Mouse (Mus musculus) hindbrain, embryonic 16.5 days (tissue): ENCODE results near the gene Glcci1. TPM values are rescaled to one million over a fixed set of nuclear protein-coding genes. Genes with fewer than 3 reads are reported as not detected.

ENCODE experiments used
- ATAC-seq: fragments of 200-750 bp; cut with Nextera tagmentation; 2 replicates; pipeline ENCODE4 v1.8.0; 2017; ENCODE audit warnings: moderate TSS enrichment, moderate library complexity
- H3K27ac ChIP-seq: fragments of 300-500 bp; sonication (generic); 2 replicates; pipeline ENCODE4 v1.5.1; 2014; ENCODE audit warnings: low read depth, mild to moderate bottlenecking, control low read depth, low read length, moderate library complexity
- H3K27me3 ChIP-seq: fragments of 300-500 bp; sonication (generic); replicated peaks from 2 replicates; pipeline ENCODE4 v1.6.1; 2014; ENCODE audit warnings: low read length; ENCODE audit not compliant: control insufficient read depth, insufficient read depth
- H3K36me3 ChIP-seq: fragments of 300-500 bp; sonication (generic); 2 replicates; pipeline ENCODE4 v1.6.1; 2014; ENCODE audit warnings: mild to moderate bottlenecking, low read length, moderate library complexity, mixed read lengths; ENCODE audit not compliant: control insufficient read depth, insufficient read depth
- H3K4me1 ChIP-seq: fragments of 300-500 bp; sonication (generic); 2 replicates; pipeline ENCODE4 v1.6.1; 2014; ENCODE audit warnings: low read depth, low read length; ENCODE audit not compliant: control insufficient read depth, insufficient read depth
- H3K4me2 ChIP-seq: fragments of 300-500 bp; sonication (generic); 2 replicates; pipeline ENCODE4 v1.6.1; 2014; ENCODE audit warnings: mild to moderate bottlenecking, low read length, control low read depth, moderate library complexity
- H3K4me3 ChIP-seq: fragments of 300-500 bp; sonication (generic); 2 replicates; pipeline ENCODE4 v1.5.1; 2014; ENCODE audit warnings: mild to moderate bottlenecking, low read length, control low read depth, moderate library complexity
- H3K9ac ChIP-seq: fragments of 300-500 bp; sonication (generic); 2 replicates; pipeline ENCODE4 v1.6.1; 2014; ENCODE audit warnings: low read depth, mild to moderate bottlenecking, control low read depth, low read length, moderate library complexity
- H3K9me3 ChIP-seq: fragments of 300-500 bp; sonication (generic); 2 replicates; pipeline ENCODE4 v1.6.1; 2014; ENCODE audit warnings: mild to moderate bottlenecking, low read length, moderate library complexity; ENCODE audit not compliant: control insufficient read depth
- WGBS: fragments of 180-500 bp; shearing (Covaris S2); extraction: QIAGEN DNeasy Blood & Tissue Kit; methylation state at CpG from one replicate; pipeline ENCODE4 v1.1.7; 2014; 5-methylcytosine and 5-hydroxymethylcytosine counted together
- polyA plus RNA-seq: library from polyadenylated mRNA; unstranded; fragments of >200 nt; fragmentation: Nextera tagmentation; extraction: Ambion mirVana; gene quantifications from 2 replicates; pipeline ENCODE4 v1.2.1, GENCODE M21; 2015

The Glcci1 gene
- polyA plus RNA-seq, 1 experiment from 2014 or later, result 3.9 TPM

- H3K4me3 ChIP-seq, result no peak overlapping the region
- no peaks in the 10 kb centered on the region for H3K36me3 ChIP-seq
- H3K9me3 ChIP-seq, result no peaks in the 10 kb centered on the region
- no peak overlapping the region for H3K4me2 ChIP-seq
- ATAC-seq, result no peak
- 87% methylated on average over 6 of the region's 6 CpGs for WGBS
- H3K27ac ChIP-seq, result no peak overlapping the region
- peaks cover 4% of the 10 kb centered on the region for H3K4me1 ChIP-seq
- H3K27me3 ChIP-seq, result no peaks in the 10 kb centered on the region
- H3K9ac ChIP-seq, result no peak overlapping the region
These were observed 4.7 kb upstream of the Glcci1 start for GRCm38 (mm10) chr6:8504521-8505228.

- Histone ChIP-seq H3K27me3 (no peaks in the 10 kb centered on the region), H3K4me3 (no peak overlapping the region), H3K27ac (no peak overlapping the region), H3K9ac (no peak overlapping the region), H3K36me3 (no peaks in the 10 kb centered on the region), H3K9me3 (no peaks in the 10 kb centered on the region), H3K4me1 (peaks cover 6% of the 10 kb centered on the region), H3K4me2 (no peak overlapping the region)
- ATAC-seq, result no peak
These were observed 2.8 kb upstream of the Glcci1 start for GRCm38 (mm10) chr6:8506631-8507030.

GRCm38 (mm10) chr6:8508883-8509536 lies 390 bp upstream of the Glcci1 start:
- WGBS, result under 1% methylated on average over 45 of the region's 56 CpGs
- H3K27ac ChIP-seq, result peak overlapping the region; percentile 100
- H3K9me3 ChIP-seq, result no peaks in the 10 kb centered on the region
- H3K36me3 ChIP-seq, result no peaks in the 10 kb centered on the region
- peak; percentile 98 for ATAC-seq
- peak overlapping the region; percentile 95 for H3K9ac ChIP-seq
- no peaks in the 10 kb centered on the region for H3K27me3 ChIP-seq
- peaks cover 17% of the 10 kb centered on the region for H3K4me1 ChIP-seq
- H3K4me2 ChIP-seq, result peak overlapping the region; percentile 79
- peak overlapping the region; percentile 97 for H3K4me3 ChIP-seq

- Histone ChIP-seq H3K9ac (peak overlapping the region; percentile 95), H3K27ac (peak overlapping the region; percentile 100), H3K9me3 (no peaks in the 10 kb centered on the region), H3K4me2 (peak overlapping the region; percentile 79), H3K27me3 (no peaks in the 10 kb centered on the region), H3K4me3 (peak overlapping the region; percentile 97), H3K36me3 (no peaks in the 10 kb centered on the region), H3K4me1 (peaks cover 17% of the 10 kb centered on the region)
- under 1% methylated on average over 32 of the region's 73 CpGs for WGBS
- no peak; the same call in 1 of the 2 replicates for ATAC-seq
These were observed 812 bp downstream of the Glcci1 start for GRCm38 (mm10) chr6:8509961-8510863.

GRCm38 (mm10) chr6:8510864-8511428 lies 1.5 kb downstream of the Glcci1 start:
- peak overlapping the region; percentile 97 for H3K4me3 ChIP-seq
- no peaks in the 10 kb centered on the region for H3K27me3 ChIP-seq
- no peaks in the 10 kb centered on the region for H3K9me3 ChIP-seq
- 1% methylated on average over 7 of the region's 7 CpGs for WGBS
- no peak for ATAC-seq
- peak overlapping the region; percentile 95 for H3K9ac ChIP-seq
- H3K36me3 ChIP-seq, result no peaks in the 10 kb centered on the region
- H3K4me1 ChIP-seq, result peaks cover 17% of the 10 kb centered on the region
- H3K4me2 ChIP-seq, result peak overlapping the region; percentile 79
- H3K27ac ChIP-seq, result peak overlapping the region; percentile 42

DNA sequence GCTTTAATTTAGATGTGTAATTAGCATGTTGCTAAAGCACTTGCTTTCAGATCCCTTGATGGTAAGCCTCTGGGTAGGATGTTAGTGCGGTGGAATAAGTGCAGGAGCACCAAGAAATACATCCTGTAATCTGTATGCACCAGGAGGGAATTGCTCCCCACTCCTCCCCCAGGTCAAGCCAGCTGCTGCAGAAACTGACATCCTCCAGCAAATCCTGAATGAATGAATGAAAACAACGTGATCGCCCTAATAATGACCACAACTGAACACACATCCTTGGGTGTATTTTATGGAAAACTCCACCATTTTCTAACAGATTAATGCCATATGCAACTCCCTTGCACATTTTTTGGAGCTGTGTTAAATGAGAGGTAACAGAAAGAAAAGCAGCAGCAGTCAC lies 2.0 kb downstream of the Glcci1 start:
- Histone ChIP-seq H3K4me1 (peaks cover 17% of the 10 kb centered on the region), H3K27ac (no peak overlapping the region), H3K27me3 (no peaks in the 10 kb centered on the region), H3K9me3 (no peaks in the 10 kb centered on the region), H3K36me3 (no peaks in the 10 kb centered on the region), H3K4me2 (peak overlapping the region; percentile 79), H3K9ac (peak overlapping the region; percentile 95), H3K4me3 (peak overlapping the region; percentile 97)
- no peak for ATAC-seq
- 6% methylated on average over 3 of the region's 3 CpGs for WGBS

- no peak overlapping the region for H3K27ac ChIP-seq
- ATAC-seq, result no peak
- WGBS, result 11% methylated on average over 8 of the region's 8 CpGs
These were observed 3.0 kb downstream of the Glcci1 start for GRCm38 (mm10) chr6:8512416-8512815.

GRCm38 (mm10) chr6:8519687-8520086 lies 10.3 kb downstream of the Glcci1 start:
- no peaks in the 10 kb centered on the region for H3K9me3 ChIP-seq
- 77% methylated on average over 3 of the region's 3 CpGs for WGBS
- ATAC-seq, result no peak
- H3K4me1 ChIP-seq, result no peaks in the 10 kb centered on the region
- H3K36me3 ChIP-seq, result no peaks in the 10 kb centered on the region
- H3K27me3 ChIP-seq, result no peaks in the 10 kb centered on the region
- no peak overlapping the region for H3K9ac ChIP-seq
- H3K4me2 ChIP-seq, result no peak overlapping the region
- H3K27ac ChIP-seq, result no peak overlapping the region
- H3K4me3 ChIP-seq, result no peak overlapping the region

More at GRCm38 (mm10) chr6:8512416-8512815, 3.0 kb downstream of the Glcci1 start:
- Histone ChIP-seq H3K4me2 (peak overlapping the region; percentile 79), H3K27me3 (no peaks in the 10 kb centered on the region), H3K4me3 (peak overlapping the region; percentile 97), H3K36me3 (no peaks in the 10 kb centered on the region), H3K4me1 (peaks cover 17% of the 10 kb centered on the region), H3K9ac (peak overlapping the region; percentile 95), H3K9me3 (no peaks in the 10 kb centered on the region)
